Mouse (Mus musculus) cerebellum, postnatal 25 days (tissue): ENCODE results near the gene Cox16.
A peak's percentile ranks its signal among the peaks of the same experiment; 100 is the strongest.

Source experiments
- DNase-seq, 2 experiments: peaks; one replicate each; pipeline ENCODE4 v3.0.0; 2021; ENCODE audit warnings: mixed read lengths in 2 of 2

Cox16 gene

DNA sequence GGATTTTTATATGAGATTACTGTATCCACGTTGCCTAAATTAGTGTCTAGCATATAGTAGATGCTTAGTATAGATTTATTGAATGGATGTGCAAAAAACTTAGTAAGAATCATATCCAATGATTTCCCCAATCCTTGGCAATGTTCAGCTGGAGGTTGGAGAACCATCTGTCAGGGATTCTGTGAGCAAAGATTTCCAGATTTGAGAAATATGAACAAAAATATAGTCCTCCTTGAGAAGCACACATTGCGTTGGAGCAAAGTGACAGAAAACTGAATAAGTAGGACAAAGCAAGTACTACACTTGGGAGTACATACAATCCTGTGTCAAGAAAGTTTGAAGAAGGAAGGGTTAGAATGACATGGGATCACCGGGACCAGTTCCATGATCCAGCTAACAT lies 160.8 kb downstream of the Cox16 start:
- no peak for DNase-seq

DNA sequence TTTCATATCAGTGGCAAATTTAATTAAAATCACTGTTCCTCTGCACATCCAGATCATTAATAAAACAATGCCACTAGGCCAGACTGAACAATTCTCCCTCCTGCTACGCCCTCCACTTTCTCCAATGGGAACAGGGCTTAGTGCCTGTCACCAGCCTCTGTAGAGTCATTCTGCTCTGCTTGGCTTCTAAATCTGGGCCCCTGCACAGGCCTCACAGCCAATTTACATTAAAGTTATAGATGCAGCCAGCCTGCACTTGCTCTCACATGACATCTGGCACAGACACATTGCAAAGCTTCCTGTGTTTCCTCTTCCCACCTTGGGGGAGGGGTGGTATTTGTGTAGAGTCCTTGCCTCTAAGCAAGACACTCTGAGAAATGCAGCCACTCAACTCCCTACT lies 163.9 kb downstream of the Cox16 start:
- no peak for DNase-seq

DNA sequence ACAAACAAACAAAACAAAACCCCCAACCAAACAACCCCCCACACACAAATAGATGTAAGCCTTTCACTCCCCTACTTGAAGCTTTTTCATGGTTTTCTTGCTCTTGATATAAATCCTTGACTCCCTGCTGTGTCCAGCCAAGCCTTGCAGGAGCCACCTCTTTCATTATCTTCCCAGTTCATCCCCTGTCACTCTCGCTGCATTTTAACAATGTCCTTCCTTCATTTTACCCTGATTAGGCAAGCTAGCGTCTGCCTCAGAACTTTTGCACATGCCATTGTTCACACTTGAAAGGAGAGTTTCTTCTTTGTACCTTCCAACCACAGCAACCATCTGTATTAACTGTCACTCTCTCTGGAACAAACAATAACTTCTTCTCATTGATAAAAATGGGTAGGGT lies 167.1 kb downstream of the Cox16 start:
- DNase-seq: no peak

DNA sequence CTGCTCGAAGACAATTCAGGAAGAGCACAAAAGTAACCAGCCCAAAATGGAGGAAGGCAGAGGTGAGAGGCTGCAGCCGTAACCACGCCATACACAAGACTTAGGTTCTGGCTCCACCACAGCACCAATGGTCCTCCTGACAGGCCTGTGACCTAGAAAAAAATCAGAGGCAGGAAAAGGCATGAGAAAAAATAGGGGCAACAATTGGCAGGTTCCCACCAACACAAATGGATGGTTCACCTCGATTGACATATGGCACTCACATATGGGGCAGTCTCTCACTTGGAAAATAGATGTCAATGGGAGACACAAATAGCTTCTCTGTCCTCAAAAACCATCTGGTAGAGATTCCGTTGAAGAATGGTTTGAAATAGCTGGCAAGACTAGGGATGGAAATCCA lies 169.0 kb downstream of the Cox16 start:
- peak; percentile 74 to 84 for DNase-seq
